Mouse (Mus musculus) spleen, postnatal 10 days (tissue): ENCODE results near the gene Bdh1.

Experiments
- DNase-seq, 2 experiments: peaks; one replicate each; pipeline ENCODE4 v3.0.0; 2021 to 2022; ENCODE audit warnings: low spot score in 2 of 2

Gene Bdh1

DNA sequence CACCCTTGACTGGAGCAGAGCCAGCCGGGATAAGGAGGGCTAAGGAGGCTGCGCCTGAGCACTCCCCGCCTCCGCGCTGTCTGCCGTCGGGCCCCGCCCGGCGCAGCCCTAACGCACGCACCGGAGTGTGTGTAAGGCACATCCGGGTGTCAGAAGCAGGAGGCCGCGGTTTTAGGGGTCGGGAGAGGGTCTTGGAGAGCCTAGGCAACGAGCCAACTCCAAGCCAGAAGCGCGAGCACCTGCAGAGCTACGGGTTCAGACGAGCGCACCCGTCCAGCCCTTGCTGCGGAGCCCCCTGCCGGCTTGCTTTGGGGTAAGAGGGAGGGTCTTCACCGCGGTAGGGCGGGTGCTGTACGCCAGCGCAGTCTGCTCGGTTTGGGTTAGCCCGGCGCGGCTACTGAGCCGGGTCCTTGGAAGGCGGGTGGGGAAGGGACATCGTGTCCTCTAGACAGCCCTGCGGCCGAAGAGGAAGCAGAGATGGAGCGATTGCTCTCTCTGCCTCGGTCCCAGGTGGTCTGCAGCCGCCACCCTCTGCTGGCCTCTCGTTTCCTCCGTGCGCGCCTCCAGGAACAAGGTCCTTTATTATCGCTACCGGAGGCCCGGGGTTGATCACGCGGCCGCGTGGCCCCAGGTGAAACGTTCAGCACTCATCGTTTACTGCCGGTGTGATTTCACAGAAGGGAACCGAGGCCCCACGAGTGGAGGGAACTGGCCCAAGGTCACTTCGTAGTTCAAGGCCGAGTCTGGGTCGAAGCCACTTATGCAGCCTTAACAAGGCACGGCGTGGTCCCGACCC lies 6.8 kb downstream of the Bdh1 start:
- peak; percentile 27 to 50 for DNase-seq

DNA sequence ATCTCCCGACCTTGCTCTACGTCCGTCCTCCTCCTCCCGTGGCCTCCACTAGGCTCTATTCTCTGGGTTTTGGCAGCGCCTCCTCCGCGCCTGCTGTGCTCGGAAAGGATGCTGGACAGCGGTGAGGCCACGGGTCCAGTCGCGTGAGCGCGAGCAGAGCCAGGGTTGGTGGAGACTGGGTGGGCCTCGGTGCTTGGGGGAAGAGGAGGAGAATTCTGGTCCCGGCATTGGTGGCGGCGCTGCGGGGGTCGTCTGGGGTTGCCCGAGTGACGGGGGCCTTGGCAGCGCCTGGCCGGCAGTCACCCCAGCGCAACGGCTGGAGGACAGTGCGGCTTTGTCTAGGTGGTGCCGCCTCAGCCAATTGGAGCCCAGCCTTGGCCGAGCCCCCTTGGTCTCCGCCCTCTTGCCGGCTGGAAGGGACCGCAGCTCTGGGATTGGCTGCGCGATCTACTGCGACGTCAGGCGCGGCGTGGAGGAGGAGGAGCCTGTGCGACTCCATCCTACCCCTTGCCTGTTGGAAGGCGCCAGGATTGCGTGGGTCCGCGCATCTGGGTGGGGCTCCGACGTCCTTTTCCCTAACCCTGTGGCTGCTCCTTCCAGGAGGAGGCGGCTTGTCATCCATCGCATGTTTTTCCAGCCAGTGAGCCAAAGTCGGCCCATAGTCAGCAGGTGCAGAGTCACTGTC lies 7.5 kb downstream of the Bdh1 start:
- peak; percentile 34 to 76 for DNase-seq

DNA sequence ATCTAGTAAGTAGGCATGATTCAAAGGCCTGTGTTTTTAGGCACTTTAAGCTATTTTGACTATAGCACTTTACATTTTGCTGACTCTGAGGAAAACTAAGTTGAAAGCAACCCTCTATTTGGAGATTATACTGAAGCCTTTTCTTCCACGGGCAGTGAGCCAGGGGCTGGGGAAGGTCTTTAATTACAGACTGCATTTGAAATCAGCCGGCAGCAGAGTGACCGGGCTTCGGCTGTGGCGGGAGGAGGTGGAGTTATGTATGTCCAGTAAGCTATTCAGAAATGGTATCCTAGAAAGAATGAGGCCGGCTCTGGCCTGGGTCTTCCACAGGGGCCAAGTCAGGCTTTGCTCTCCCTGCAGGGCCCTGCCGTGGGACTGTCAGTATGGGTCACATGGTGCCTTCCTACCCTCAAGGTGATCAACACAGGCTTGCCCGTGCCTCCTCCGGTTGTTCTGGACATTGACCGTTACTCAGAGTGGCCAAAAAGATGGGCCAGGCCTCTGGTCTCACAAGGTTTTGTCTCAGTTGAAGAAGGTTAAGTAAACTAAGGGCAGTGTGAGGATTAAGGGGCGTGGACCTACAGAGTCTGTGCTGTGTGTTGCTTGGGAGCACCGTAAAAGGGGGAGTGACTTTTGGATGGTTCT lies 11.5 kb downstream of the Bdh1 start:
- DNase-seq, result no peak

DNA sequence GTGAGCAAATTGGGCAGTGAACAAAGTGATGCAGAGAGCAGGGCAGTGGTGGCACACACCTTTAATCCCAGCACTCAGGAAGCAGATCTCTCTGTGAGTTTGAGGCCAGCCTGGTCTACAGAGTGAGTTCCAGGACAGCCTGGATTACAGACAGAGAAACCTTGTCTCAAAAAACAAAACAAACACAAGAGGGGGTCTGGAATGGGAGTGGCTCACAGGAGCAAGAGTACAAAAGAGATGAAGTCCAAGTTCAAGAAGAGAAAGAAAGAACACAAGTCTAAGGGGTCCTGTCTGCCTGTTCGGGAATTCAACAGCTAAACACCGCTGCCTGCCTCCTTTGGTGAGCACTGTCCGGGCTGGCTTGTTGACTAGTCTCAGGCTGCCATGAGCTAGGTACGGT lies 13.1 kb downstream of the Bdh1 start:
- DNase-seq, result no peak

DNA sequence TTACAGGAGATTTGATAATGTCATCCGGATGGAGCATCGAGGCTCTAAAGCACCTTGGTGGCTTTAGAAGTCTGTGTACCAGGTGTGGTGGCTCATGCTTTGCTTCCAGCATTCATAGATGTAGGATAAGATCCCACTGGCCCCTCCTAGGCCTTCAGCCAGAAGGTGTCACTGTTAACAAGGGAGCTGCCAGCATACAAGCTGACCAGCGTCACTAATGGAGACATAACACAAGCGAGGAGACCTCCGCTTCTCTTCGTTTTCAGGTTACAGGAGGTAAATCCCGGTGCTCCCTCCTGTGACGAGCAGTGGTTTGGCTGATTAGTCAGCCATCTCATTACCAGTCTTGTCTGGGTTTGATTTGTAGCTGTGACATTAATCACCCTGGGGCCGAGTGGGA lies 14.0 kb downstream of the Bdh1 start:
- no peak for DNase-seq

DNA sequence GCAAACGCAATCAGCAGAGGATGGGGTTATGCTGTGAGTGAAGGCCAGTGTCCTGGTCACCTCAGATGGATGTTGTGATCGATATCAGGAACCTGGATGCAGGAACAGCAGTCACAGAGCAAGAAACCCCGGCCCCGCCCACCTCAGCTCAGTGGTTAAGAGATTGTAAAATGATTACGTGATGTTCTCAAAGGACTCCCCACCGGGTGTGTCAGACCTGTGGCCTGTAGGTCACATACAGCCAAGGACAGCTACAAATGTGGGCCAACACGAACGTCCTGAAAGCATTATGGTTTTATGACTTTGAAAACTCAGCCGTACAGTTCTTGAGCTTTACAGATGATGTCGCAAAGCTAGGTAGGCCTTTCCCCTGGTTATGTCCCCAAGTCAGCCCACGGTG lies 15.3 kb downstream of the Bdh1 start:
- DNase-seq, result no peak

DNA sequence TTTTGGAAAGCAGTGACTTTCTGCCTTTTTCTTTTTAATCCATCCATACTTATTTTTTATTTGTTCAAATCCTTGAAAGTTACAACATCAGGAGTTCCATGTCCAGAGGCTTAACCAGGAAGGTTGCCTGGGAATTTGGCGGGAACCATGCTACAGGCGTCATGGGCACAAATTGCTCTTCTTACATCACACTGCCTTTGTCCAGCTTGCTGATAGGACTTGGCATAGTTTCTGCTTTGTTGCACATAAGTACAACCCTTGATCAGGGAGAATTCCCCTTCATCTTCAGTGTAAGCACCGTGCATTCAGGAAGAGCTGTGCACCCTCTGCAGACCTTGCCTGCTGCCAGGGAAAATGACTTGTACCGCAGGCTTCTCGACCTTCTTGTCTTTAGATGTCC lies 17.4 kb downstream of the Bdh1 start:
- no peak for DNase-seq

DNA sequence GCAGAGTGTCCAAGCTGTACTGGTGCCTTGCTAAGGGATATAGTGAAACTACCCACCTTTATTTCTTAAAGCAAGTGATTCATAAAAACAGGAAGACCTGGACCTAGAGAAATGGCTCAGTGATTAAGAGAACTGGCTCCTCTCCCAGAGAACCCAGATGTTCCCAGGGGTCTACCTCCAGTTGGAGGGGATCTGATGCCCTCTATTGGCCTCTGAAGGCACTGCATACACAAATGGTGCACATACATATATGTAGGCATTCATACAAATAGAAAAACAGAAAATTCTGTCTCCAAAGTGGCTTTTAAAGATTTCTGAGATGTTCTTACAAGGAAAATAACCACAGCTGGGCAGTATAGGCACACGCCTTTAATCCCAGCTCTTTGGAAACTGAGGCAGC lies 18.0 kb downstream of the Bdh1 start:
- DNase-seq, result no peak

DNA sequence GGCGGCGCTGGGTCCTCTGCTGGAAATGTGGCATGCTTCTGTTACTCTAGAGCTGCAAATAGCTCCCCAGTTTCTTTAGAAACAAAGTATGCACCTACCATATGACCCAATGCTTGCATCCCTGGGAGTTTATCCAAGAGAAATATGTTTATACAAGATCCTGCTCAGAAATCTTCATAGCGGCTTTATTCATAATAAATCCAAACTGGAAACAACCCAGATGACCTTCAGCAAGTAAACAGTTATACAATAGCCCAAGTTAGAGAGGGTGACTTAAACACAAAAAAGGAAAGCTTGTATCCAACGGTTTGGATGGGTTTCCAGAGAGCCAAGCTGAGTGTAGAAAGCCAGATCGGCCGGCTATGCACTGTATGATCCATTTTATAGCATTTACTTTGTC lies 22.4 kb downstream of the Bdh1 start:
- no peak for DNase-seq

DNA sequence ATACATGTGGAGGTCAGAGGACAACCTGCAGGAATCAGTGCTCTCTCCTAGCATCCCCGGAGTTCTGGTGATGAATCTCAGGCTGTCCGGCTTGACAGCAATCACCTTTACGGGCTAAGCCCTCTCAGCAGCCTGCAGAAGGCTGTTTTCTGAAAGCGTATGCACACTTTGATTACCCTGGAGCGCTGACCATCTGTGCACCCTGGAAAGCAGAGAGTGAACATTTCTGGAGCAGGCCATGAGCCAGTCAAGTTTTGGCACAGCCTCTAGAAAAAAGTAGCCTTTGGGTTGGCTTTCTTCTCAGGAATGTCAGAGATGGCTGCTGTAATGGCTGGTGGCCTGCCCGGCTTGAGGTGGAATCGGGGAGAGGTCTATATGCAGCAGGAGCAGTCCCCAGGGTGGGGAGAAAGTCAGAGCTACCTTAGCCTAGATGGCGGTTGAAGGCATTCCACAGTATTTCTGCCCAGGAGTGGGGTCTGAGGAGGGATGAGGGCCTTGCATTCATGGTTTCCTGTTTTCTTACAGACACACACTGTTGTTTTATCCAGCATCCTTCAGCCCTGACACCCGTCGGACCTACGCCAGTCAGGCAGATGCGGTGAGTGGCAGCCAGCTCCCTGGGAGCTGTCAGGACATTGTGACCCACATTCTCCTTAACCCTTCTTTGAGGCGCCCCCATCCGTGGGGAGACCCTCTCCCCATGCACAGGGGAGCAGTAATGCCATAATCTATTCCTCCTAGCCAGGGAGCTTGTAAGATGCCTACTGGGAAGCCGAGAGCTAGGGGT lies 24.2 kb downstream of the Bdh1 start:
- DNase-seq, result no peak

DNA sequence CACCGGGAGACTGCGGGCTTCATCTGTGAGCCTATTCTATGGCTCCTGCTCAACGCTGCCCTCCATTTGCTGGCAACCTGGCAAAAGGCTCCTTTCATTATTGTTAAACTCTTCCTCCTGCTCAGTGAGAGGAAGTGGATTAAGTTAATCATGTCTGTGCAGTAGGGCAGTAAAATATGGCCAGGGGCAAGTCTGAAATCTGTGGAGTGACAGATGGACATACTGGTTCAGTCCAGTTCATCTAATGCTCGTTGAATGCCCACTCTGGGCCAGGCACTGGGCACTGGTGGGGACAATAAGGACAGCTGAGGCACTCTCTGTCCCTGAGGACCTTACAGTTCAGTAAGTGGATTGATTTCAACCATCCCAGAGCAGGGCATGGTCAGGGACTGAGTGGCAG lies 27.9 kb downstream of the Bdh1 start:
- DNase-seq, result no peak

DNA sequence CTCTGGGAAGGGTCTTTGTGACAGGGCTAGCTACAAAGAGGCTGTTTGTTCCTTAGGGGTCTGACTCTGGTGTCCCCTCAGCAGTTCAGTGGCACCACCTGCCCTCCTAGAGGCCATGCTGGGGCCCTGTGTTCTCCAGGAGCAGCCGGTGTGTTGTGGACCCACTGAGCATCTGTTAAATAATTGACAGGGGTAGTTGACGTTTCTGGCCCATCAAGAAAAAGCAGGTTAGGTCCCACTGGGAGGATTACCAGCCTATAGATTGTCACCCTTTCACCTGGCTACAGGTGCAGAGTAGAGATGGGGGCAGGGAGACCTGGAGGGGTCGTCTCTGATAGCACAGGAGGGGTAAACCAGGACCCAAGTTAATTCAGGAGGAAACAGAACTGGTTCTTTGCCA lies 29.2 kb downstream of the Bdh1 start:
- DNase-seq, result no peak

DNA sequence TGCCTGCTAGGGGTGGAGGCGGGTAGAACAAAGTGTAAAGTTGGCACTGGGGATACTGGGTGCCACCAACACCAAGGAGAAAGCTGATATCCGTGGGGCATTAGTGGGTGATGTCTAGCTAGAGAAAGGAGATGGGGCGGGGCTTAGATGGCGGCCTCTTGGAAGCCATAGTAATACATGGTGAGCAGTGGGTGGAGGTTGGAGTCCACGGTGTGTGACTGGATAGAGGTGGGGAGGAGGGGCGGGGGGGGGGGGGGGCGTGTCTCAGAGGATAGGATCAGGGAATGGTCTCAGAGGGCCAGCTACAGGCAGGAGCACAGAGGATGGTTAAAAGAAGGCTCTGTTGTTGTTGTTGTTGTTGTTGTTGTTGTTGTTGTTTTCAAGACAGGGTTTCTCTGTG lies 30.4 kb downstream of the Bdh1 start:
- no peak for DNase-seq

DNA sequence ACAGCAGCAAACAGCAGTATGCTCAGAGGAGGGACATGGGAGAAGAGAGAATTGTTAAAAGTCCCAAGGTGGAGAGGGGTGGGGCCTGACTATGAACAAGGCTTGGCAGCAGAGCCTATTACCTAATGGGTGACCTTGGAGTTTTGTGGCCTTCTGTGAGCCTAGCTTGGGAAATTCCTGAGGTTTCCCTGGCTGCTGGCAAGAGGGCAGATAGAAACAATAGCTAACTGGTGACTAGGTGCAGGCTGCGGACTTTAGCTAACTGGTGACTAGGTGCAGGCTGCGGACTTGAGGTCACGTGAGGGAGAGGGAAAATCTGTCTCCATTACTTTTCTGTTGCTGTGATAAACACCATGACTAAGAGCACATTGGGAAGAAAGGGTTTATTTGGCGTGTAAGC lies 31.9 kb downstream of the Bdh1 start:
- no peak for DNase-seq

DNA sequence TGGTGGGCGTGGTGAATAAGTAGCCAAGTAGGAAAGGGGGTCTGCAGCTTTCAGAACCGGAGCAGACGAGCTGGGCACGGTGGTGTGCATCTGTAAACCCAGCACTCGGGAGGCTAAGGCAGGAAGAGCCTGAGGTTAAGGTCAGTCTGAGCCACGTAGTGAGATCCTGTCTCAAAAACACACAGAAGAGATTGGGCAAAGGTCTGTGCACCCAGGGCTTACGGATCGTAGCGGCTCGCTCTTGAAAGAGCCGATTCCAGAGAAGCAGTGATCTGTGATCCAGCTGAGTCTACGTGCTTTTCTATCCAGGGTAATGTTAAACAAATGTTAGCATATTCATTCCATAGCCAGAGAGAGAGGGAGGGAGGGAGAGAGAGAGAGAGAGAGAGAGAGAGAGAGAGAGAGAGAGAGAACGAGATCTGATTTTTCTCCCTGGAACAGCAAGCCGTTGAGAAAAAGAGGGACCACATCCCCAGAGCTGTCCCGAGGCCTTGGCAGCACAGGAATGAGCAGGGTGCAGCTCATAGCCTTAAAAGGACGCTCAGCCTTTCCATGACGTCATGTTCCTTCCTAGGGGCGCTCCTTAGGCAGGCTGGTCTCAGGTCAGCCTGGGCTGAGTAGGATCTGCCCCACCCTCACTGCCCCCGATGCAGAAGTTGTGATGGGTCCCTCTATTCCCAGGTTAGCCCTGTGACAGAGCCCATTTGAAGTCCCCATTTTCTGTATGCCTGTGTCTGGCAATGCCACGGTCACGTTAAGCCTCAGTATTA lies 33.4 kb downstream of the Bdh1 start:
- no peak for DNase-seq

DNA sequence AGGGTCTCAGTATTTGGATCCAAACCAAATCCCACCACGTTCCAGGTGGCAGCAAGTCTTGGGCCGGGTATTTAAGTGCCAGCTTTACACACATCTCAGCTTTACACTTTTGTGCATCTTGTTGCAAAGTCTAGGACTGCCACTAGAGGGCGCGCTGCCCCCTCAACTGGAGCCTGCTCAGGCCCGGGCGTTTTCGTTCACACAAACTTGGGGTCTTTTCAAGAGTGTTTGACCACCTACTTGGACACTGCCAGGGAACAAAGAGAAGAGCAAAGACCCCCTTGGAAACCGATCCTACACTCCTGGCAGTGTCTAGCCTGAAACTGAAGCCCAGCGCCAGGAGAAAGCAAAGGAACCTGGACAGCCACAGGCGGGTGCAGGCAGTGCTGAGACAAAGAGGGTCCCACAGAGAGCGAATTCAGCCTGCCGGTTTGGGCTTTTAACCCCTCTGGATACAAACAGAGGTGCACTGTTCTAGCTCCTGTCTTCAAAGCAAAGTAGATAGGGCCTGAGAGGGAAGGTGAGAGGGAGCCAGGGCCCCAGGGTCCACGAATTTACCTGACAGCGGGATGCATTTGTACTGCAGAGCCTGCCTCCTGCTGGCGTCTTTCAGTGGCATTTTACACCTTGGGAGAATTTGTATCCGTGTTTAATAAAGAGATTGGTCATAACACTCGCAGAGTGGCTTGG lies 36.3 kb downstream of the Bdh1 start:
- DNase-seq, result peak; percentile 67 to 84

DNA sequence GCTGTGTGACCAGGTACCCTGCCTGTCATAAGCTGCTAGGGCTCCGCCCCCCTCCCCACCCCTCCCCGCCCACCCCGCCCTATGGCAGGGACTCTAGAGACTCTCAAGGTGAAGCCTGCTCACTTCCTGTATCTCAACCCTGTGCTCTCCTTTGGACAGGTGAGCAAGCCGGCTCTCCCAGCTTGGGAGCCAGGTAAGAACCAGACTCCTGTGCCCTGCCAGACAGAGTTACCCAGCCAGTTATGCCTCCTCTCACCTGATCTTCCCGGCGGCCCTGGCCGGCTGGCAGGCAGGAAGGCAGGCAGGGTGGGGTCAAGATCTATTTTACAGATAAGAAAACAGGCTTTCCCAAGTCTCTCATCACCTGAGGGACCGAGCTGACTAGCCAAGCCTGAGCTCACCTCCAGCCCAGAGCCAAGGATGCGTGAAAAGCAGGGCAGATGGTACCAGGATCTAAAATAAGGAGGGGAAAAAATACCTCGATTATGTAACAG lies 37.9 kb downstream of the Bdh1 start:
- no peak for DNase-seq

DNA sequence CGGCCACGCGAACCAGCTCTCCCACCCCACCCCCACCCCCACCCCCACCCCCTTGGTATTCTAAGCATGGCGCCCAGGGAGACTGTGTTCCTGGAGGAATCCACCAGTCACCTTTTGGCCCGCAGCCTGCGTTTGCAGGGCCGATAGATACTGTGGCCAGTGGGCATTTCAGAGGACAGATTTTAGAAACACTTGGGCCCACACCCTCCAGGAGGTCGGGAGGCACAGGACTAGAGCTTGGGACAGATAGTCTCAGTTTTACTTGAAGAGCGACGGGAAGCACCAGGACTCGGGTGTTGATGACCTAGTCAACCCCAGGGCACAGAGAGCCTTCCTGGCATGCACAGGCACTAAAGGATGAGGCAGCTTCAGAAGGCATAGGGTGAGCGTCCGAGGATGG lies 38.4 kb downstream of the Bdh1 start:
- no peak for DNase-seq

DNA sequence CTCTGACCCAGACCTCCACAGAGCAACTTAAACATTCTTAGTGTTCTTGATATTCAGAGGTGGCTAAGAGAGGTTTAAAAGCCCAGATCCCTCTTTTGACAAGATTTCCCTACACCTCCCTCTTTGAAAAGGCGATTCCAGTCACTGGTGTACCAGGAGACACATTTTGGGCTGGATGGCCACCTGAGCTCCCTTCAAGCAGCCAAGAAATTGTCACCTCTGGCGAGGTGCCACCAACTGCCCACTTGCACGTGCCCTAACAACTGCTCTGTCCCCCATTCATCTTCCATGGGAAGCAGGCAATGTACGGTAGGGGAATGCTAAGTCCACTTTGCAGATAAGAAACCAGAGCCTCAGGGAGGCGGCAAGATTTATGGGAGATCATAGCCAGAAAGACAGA lies 39.0 kb downstream of the Bdh1 start:
- DNase-seq, result no peak

DNA sequence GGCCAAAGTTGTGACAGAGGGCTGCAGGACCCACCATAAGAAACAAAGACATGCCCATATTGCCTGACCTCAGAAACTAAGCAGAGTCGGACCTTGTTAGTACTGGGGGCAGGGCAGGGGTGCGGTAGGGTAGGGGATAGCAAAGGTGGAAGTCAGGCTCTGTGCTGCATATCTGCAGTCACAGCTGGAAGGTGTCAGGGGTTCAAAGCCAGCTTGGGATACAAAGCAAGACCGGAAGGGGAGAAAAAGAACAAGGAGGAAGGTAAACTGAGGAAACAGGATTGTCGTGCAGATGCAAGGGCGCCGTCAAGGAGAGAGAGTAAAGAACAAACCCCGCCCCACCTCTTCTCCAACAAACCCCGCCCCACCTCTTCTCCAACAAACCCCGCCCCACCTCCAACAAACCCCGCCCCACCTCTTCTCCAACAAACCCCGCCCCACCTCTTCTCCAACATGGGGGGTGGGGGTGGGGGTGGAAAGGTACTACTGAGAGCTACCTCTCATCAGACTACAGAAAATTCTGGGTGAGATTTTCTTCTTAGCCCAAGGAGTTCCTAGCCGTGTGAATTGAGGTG lies 40.1 kb downstream of the Bdh1 start:
- no peak for DNase-seq
